Mouse (Mus musculus) naive thymus-derived CD4-positive, alpha-beta T cell, adult 2 months (primary cell): ENCODE measurements around the gene Ncmap.

Experiments used
- DNase-seq: peaks from one replicate; pipeline ENCODE4 v3.0.0-alpha.2; 2011; ENCODE audit warnings: low read depth

Gene Ncmap

GRCm38 (mm10) chr4:135352326-135353065 is 45.5 kb downstream of the Ncmap start:
- peak; percentile 48 for DNase-seq

GRCm38 (mm10) chr4:135337376-135337942 is 60.6 kb downstream of the Ncmap start:
- no peak for DNase-seq

- no peak for DNase-seq
Measured at GRCm38 (mm10) chr4:135336023-135336357, 62.0 kb downstream of the Ncmap start.

GRCm38 (mm10) chr4:135335327-135336022 is 62.6 kb downstream of the Ncmap start:
- DNase-seq: no peak

GRCm38 (mm10) chr4:135326469-135326868 is 71.6 kb downstream of the Ncmap start:
- no peak for DNase-seq

- no peak for DNase-seq
Measured at GRCm38 (mm10) chr4:135326046-135326445, 72.0 kb downstream of the Ncmap start.

- no peak for DNase-seq
Measured at GRCm38 (mm10) chr4:135323021-135323420, 75.0 kb downstream of the Ncmap start.
